Mouse (Mus musculus) c-Kit-positive CD71-positive TER-119-negative erythroid progenitor cells, embryonic 14.5 days (primary cell): Measurements from ENCODE around the gene 2610008E11Rik.
A peak's percentile ranks its signal among the peaks of the same experiment; 100 is the strongest.
"Not testable (repeated sequence)": the region's sequence is repeated elsewhere in the genome, so short reads cannot be mapped to it uniquely, and the experiment has no call there.

Experiments
- DNase-seq: peaks from one replicate; pipeline ENCODE4 v3.0.0-alpha.2; 2013; ENCODE audit warnings: low read depth

The 2610008E11Rik gene

GRCm38 (mm10) chr10:79097161-79097754 lies at the start of gene 2610008E11Rik:
TSS of gene 2610008E11Rik (minus strand) at chr10:79097600.
- DNase-seq: peak; percentile 90

GRCm38 (mm10) chr10:79116125-79116849 lies 18.9 kb upstream of the 2610008E11Rik start:
- peak; percentile 41 for DNase-seq

DNA sequence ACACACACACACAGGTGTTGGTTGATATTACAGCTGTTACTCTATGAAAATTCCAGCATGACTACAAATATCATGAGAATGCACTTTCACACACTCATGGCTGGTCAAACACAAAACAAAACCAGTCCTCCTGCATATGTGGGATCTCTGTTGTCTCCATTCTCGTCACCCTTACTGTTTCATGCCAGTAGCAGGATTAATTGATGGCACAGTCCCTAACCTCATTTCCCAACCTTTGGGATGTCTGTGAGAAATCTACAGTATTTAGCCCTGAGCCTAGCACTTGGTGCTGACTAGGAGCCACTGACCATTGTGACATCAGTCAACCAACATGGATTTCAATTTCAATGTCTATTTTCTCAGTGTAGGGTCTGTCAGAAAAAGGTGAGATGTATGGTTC lies 17.7 kb upstream of the 2610008E11Rik start:
- no peak for DNase-seq

GRCm38 (mm10) chr10:79110482-79110881 lies 13.1 kb upstream of the 2610008E11Rik start:
- DNase-seq: no peak

DNA sequence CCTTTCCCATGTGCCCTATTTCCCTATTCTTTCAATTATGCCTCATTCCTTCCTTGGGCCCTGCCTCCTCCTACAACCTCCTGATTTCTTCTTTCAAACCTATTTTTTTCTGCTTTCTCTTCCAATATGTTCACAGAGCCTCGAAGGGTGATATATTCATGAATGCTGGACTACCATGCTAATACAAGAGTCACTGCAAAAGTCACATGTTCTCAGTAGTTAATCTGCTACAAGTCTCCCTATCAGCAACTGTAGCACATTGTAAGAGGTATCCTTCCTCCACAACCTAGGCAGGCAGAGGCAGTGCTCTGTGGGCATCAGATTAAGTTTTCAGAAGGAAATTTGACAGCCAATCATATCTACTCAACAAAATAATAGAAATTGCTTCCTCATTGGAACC lies 11.8 kb upstream of the 2610008E11Rik start:
- no peak for DNase-seq

DNA sequence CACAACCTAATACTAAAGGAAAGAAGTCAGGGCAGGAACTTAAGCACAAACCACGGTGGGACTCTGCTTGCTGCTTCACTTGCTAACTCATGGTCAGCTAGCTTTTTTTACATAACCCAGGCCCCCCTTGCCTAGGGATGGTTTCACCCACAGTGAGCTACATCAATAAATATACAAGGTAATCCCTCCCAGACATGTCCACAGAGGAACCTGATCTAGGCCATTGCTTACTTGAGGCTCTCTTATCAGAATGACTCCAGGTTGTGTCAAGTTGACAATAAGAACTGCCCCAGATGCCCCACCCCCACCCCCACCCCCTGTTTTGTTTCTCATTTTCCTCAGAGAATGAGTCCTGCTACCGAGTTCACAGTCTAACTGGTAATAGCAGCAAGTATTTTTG lies 10.1 kb upstream of the 2610008E11Rik start:
- no peak for DNase-seq

DNA sequence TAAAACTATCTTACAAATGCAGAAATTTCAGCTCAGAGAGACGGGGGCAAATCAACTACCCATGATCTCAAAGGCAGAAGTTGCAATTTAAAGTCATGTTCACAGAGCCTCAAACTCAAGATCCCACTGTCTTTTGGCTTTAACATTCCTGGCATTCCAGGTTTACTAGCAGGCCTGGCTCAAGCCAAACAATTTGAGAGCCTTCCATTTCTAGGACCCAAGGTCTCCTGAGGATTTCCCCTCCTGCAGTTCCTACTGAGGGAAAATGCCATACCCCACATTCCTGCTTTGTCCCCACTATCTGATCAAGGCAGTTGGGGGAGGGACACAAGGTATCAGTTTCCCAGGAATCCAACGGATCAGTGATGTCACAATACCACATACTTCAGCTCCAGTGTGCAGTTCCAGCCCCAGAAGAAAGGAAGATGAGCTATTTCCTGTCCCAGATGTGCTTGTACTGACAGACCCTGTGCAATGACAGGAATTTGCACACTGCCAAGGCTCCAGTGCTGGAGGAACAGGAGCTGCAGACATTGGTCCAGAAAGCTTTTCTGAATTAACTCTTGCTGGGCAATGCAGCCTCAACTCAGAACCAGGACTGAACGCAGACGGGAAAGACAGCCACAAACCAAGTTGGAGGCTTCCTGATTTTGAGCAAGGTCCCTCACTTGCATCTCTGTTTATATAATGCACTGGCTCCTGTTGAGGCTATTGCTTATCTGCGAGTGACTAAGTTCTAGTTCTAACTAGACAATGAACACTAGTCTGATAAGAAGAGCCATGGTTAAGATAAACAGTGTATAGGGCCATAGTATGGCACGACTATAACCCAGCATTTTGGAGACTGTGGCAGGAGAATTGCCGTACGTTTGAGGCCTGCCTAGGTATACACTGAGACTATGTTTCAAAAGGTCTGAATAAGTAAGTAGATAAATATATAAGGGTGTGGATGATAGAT lies 9.2 kb upstream of the 2610008E11Rik start:
- no peak for DNase-seq

DNA sequence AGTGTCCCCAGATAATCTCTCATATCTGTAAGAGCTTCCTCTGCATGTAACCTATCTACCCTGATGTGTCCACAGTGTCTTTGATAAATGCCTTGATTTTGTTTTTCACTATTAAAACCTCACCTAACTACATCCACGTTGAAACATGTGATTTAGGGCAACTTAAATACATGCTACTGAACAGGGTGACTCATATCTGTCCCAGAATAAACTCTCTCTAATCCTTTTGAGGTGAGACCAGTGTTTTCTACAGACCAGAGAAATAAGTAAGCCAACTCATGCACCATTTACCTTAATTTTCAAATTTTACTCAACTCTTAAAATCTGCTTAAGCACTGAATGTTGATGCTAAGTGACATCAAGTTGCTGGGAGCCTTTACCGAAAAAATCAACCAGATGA lies 694 bp downstream of the 2610008E11Rik start:
- DNase-seq: no peak

- DNase-seq: no peak
Observed at GRCm38 (mm10) chr10:79091731-79092130, 5.7 kb downstream of the 2610008E11Rik start.

GRCm38 (mm10) chr10:79089000-79089399 lies 8.4 kb downstream of the 2610008E11Rik start:
- DNase-seq: no peak

- no peak for DNase-seq
Observed at GRCm38 (mm10) chr10:79086577-79086976, 10.8 kb downstream of the 2610008E11Rik start.

- DNase-seq: peak; percentile 7
Observed at GRCm38 (mm10) chr10:79057370-79057769, 40.0 kb downstream of the 2610008E11Rik start.

- not testable (repeated sequence) for DNase-seq
Observed at GRCm38 (mm10) chr10:79042457-79042856, 54.9 kb downstream of the 2610008E11Rik start.

- DNase-seq: no peak
Observed at GRCm38 (mm10) chr10:79028441-79028840, 69.0 kb downstream of the 2610008E11Rik start, which contains the start of gene Olfr57. TSS of gene Olfr57 (plus strand) at chr10:79028741.
